9 mouse cellular contexts compared by ENCODE assay signal in the genomic region with DNA sequence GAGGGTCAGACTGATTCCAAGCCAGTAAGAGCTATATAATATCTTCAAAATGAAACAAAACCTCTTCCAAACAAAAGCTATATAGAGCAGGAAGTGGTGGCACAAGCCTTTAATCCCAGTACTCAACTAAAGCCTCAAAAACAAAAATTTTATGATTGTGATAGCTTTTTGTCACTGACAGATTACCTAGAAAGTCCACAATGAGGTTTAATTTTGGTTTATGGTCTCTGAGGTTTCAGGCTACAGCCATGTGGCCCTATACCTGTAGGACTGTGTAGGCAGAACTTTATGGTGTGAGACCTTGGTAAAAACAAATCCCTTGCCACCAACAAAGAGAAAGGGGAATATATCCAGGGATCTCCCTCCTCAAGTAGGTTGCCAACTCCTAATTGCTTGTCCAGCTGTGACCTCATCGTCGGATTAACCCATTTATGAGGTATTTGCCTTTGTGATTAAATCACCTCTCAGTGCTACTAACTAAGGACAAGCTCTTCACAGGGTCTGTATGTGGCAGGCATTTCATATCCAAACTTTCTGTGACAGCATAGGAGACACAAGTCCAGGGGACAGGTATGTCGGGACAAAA. TPM values are rescaled to one million over a fixed set of nuclear protein-coding genes. Genes with fewer than 3 reads are reported as not detected.
DNase-seq lines count a peak whose midpoint lies in the region; ATAC-seq and TF ChIP-seq lines count a peak whose summit lies in the region.
"Had no signal": no experiment of that assay in that cellular context is flagged by ENCODE, and none has a peak within 500 bp of the region (broad histone marks: within the 10 kb centered on the region; RNA-seq: fewer than 3 reads in every experiment).

No protein-coding gene starts in this region.

- no peak for ATAC-seq in heart, embryonic 14.5 days (ENCODE audit: insufficient number of reproducible peaks, insufficient read depth, low FRiP score, low read depth)
- no peak for ATAC-seq in hindbrain, embryonic 14.5 days (ENCODE audit: low FRiP score)
- no peak for ATAC-seq in midbrain, embryonic 12.5 days (ENCODE audit: low FRiP score, low read depth)
- no peak for ATAC-seq in megakaryocyte-erythroid progenitor cell, adult 5-6 weeks (replicated peaks; ENCODE audit: low FRiP score, low TSS enrichment, poor library complexity, severe bottlenecking)
- ATAC-seq in frontal cortex, adult (ENCODE audit: low TSS enrichment) = no peak
- ATAC-seq: CD4-positive, CD25-positive, alpha-beta regulatory T cell, adult 4 months had no signal

- H3K9ac ChIP-seq in heart, embryonic 14.5 days (ENCODE audit: low read length) = peak overlapping the region; percentile 100
- peak overlapping the region; percentile 100 for H3K9ac ChIP-seq in MEL (ENCODE audit: control insufficient read depth, low read depth, low read length, poor library complexity, severe bottlenecking)
- H3K9ac ChIP-seq in hindbrain, embryonic 14.5 days = peak overlapping the region; percentile 100; the same call in 1 of the 2 replicates
- H3K9ac ChIP-seq in midbrain, embryonic 12.5 days (replicated peaks) = no peak overlapping the region

- no peak for DNase-seq in heart, postnatal 14 days
- no peak for DNase-seq in MEL (ENCODE audit: low read depth, low spot score)
- no peak for DNase-seq in hindbrain, embryonic 14.5 days (ENCODE audit: low spot score)
- no peak for DNase-seq in Muller cell, postnatal 12 days (ENCODE audit: inconsistent ontology term)

- peak overlapping the region in 1 of 2 experiments; percentile 100; a peak in 1 of 4 replicates for H3K4me3 ChIP-seq in heart, embryonic 14.5 days (ENCODE audit: control insufficient read depth in 1 of 2, insufficient read depth in 1 of 2, low read depth in 1 of 2, low read length in 2 of 2)
- H3K4me3 ChIP-seq in MEL (ENCODE audit: control insufficient read depth in 1 of 2, insufficient read depth in 1 of 2, low read depth in 2 of 2, low read length in 2 of 2) = peak overlapping the region; percentile 89 to 100
- H3K4me3 ChIP-seq in hindbrain, embryonic 14.5 days (replicated peaks; ENCODE audit: low read length) = peak overlapping the region; percentile 99; the same call in 1 of the 2 replicates
- peak overlapping the region; percentile 99 for H3K4me3 ChIP-seq in midbrain, embryonic 12.5 days

- peak overlapping the region; percentile 88 for H3K4me2 ChIP-seq in heart, embryonic 14.5 days (ENCODE audit: low read length)
- H3K4me2 ChIP-seq in hindbrain, embryonic 14.5 days (replicated peaks) = peak overlapping the region; percentile 75
- H3K4me2 ChIP-seq in midbrain, embryonic 12.5 days (replicated peaks) = peak overlapping the region; percentile 82

- H3K9me3 ChIP-seq in heart, embryonic 14.5 days (ENCODE audit: control insufficient read depth, low read length) = no peaks in the 10 kb centered on the region
- H3K9me3 ChIP-seq in MEL (replicated peaks; ENCODE audit: insufficient read depth, low read length) = no peaks in the 10 kb centered on the region
- H3K9me3 ChIP-seq in hindbrain, embryonic 14.5 days (ENCODE audit: control insufficient read depth, low read length) = no peaks in the 10 kb centered on the region
- H3K9me3 ChIP-seq in midbrain, embryonic 12.5 days = no peaks in the 10 kb centered on the region

- no peak for TF ChIP-seq POLR2A in MEL (IDR thresholded peaks at IDR 0.05; ENCODE audit: control insufficient read depth in 1 of 2, insufficient read depth in 1 of 2, low read depth in 1 of 2, low read length in 2 of 2, poor library complexity in 1 of 2)

- 0 out of 4 replicates have a peak overlapping the region, but pooled peaks of 1 of the 2 experiments have one; percentile 100 for H3K27ac ChIP-seq in heart, embryonic 14.5 days (replicated peaks in 1 of 2; ENCODE audit: control insufficient read depth in 1 of 2, insufficient read depth in 1 of 2, low read depth in 2 of 2, low read length in 2 of 2)
- H3K27ac ChIP-seq in MEL (ENCODE audit: control insufficient read depth, low read depth, low read length) = peak overlapping the region; percentile 93
- no peak overlapping the region for H3K27ac ChIP-seq in hindbrain, embryonic 14.5 days
- peak overlapping the region; percentile 99; the same call in 1 of the 2 replicates for H3K27ac ChIP-seq in midbrain, embryonic 12.5 days (replicated peaks)

- no peak for TF ChIP-seq RAD21 in MEL (IDR thresholded peaks at IDR 0.05; ENCODE audit: low read depth, low read length)

- TF ChIP-seq CTCF in MEL (IDR thresholded peaks at IDR 0.05 in 2 of 3, conservative IDR thresholded peaks at IDR 0.05 in 1 of 3; ENCODE audit: control insufficient read depth in 1 of 3, insufficient read depth in 1 of 3, low read depth in 2 of 3, low read length in 3 of 3, poor library complexity in 1 of 3, severe bottlenecking in 1 of 3) = no peak

- WGBS in heart, embryonic 14.5 days = 83% methylated on average over 3 of the region's 3 CpGs
- 88% methylated on average over 3 of the region's 3 CpGs for WGBS in hindbrain, embryonic 14.5 days
- WGBS in midbrain, embryonic 12.5 days = 58% methylated on average over 3 of the region's 3 CpGs

- H3K36me3 ChIP-seq in heart, embryonic 14.5 days (ENCODE audit: control insufficient read depth, insufficient read depth, low read length) = peaks cover 22% of the 10 kb centered on the region
- H3K36me3 ChIP-seq in MEL (ENCODE audit: control insufficient read depth in 1 of 2, insufficient read depth in 2 of 2, low read length in 2 of 2) = peaks cover 21 to 59% of the 10 kb centered on the region in 2 experiments
- H3K36me3 ChIP-seq in hindbrain, embryonic 14.5 days (replicated peaks; ENCODE audit: control insufficient read depth, insufficient read depth) = peaks cover 18% of the 10 kb centered on the region
- H3K36me3 ChIP-seq in midbrain, embryonic 12.5 days = peaks cover 16% of the 10 kb centered on the region

- H3K27me3 ChIP-seq in heart, embryonic 14.5 days (ENCODE audit: control insufficient read depth, insufficient read depth, low read length) = no peaks in the 10 kb centered on the region
- no peaks in the 10 kb centered on the region for H3K27me3 ChIP-seq in MEL (ENCODE audit: control insufficient read depth in 1 of 2, insufficient read depth in 2 of 2, low read length in 2 of 2)
- no peaks in the 10 kb centered on the region for H3K27me3 ChIP-seq in hindbrain, embryonic 14.5 days (ENCODE audit: control insufficient read depth, insufficient read depth, low read length)
- no peaks in the 10 kb centered on the region for H3K27me3 ChIP-seq in midbrain, embryonic 12.5 days

- peaks cover 0 to 19% of the 10 kb centered on the region in 2 experiments; a peak in 2 of 4 replicates for H3K4me1 ChIP-seq in heart, embryonic 14.5 days (ENCODE audit: control insufficient read depth in 2 of 2, insufficient read depth in 2 of 2, low read length in 2 of 2)
- peaks cover 40 to 41% of the 10 kb centered on the region in 2 experiments for H3K4me1 ChIP-seq in MEL (ENCODE audit: control insufficient read depth in 1 of 2, insufficient read depth in 2 of 2, low read length in 2 of 2)
- peaks cover 21% of the 10 kb centered on the region for H3K4me1 ChIP-seq in hindbrain, embryonic 14.5 days (replicated peaks; ENCODE audit: control insufficient read depth, insufficient read depth, low read length)
- peaks cover 20% of the 10 kb centered on the region for H3K4me1 ChIP-seq in midbrain, embryonic 12.5 days

- peaks cover 34% of the 10 kb centered on the region for H3K79me2 ChIP-seq in MEL (ENCODE audit: control insufficient read depth, insufficient read depth, low read length, poor library complexity)

- no peak for TF ChIP-seq EP300 in MEL (IDR thresholded peaks at IDR 0.05; ENCODE audit: low read depth in 1 of 2, low read length in 2 of 2)

- intact Hi-C loops in heart, postnatal 14 days (cut with DNase I) = loop anchor here (10.0 kb wide), 1 partner anchor 565 kb away; a partner anchor contains a TSS

TF ChIP-seq in MEL, 35 proteins besides CTCF, POLR2A, EP300 and RAD21:
- TF ChIP-seq MAZ (IDR thresholded peaks at IDR 0.05; ENCODE audit: low read depth, low read length) (no peak), ETS1 (IDR thresholded peaks at IDR 0.05; ENCODE audit: low read depth, low read length) (no peak)

RNA-seq across cellular contexts. Expression of a gene that starts 1.5 kb away (rescaled TPM):
- 76.4 and 77.4 TPM in 2 replicates for polyA plus RNA-seq in heart, embryonic 14.5 days (2014; fragmentation: Nextera tagmentation; extraction: Ambion mirVana)
- 10 to 100 TPM; 33.6 TPM for total RNA-seq in heart, postnatal 14 days (2021)
- 20.1 and 20.5 TPM in 2 replicates for total RNA-seq in MEL (2012; rRNA removed)
- 10 to 100 TPM in 1 of 2 experiments, not detected in 1; 56.5 TPM for polyA plus RNA-seq in MEL (2012; ENCODE audit: insufficient read depth in 1 of 2, insufficient read length in 2 of 2, low read depth in 1 of 2, low replicate concordance in 2 of 2, missing spikeins in 1 of 2)
- polyA plus RNA-seq in hindbrain, embryonic 14.5 days (2014; fragmentation: Nextera tagmentation; extraction: Ambion mirVana) = 73.5 and 77.1 TPM in 2 replicates
- polyA plus RNA-seq in midbrain, embryonic 12.5 days (2016; fragmentation: Nextera tagmentation; extraction: Ambion mirVana) = 122 and 125 TPM in 2 replicates
- total RNA-seq in megakaryocyte-erythroid progenitor cell, adult 5-6 weeks (2014; fragmentation: Nextera tagmentation) = 135 and 170 TPM in 2 replicates
- 347 and 372 TPM in 2 replicates for total RNA-seq in megakaryocyte-erythroid progenitor cell, adult 5-6 weeks (2017)
